Mouse (Mus musculus): ENCODE measurements at regions not wholly inside any gene's neighbourhood (a gene's known extent, or its start where the extent isn't known, plus 50 kb on each side); places are given as distances from the start of the nearest gene placed in this dataset.

DNA sequence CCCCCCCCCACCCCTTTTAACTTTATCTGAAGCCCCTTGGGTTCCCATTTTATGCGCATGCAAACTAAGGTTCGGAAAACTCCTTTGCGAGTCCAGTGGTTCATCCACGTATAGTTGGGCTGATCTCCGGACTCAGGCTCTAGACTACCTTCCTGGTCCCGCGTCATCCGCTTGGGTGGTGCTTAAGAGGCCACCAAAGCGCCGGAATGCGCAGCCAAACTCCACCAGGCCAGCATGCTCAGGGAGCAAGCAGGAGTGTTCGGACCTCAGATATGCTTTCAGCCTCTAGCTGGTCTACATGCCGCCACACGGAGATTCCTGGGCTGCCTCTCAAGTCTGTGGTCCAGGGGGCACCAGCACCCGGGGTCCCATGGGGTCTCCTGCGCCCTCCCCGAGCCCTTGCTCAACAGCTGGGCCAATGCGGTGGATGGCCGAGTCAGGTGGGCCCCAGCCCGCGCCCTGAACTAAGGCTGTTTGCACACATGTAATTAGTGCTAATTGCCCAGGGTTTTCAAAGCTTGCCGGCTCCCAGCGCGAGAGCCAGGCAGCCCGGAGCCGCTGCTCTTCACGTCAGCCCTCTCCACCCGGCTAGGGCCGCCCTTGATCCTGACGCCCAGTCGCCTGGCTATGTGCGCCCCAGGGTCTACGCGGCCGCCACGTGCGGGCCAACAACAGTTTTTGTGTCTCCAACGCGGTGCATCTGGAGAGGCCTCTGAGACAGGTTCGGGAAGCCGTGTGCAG, 155.1 kb upstream of the Gm12830 start:
- TF ChIP-seq CTCF (IDR thresholded peaks at IDR 0.05; ENCODE audit: borderline replicate concordance, control insufficient read depth, extremely low read depth, insufficient read depth, low read length, poor library complexity) (no peak), POLR2A (IDR thresholded peaks at IDR 0.05; ENCODE audit: control insufficient read depth, extremely low read depth, insufficient read depth, low read length, poor library complexity) (no peak)

Measured in thymus, adult 2 months (tissue).